Mouse (Mus musculus): ENCODE data around the gene Nol8.

The Nol8 gene

DNA sequence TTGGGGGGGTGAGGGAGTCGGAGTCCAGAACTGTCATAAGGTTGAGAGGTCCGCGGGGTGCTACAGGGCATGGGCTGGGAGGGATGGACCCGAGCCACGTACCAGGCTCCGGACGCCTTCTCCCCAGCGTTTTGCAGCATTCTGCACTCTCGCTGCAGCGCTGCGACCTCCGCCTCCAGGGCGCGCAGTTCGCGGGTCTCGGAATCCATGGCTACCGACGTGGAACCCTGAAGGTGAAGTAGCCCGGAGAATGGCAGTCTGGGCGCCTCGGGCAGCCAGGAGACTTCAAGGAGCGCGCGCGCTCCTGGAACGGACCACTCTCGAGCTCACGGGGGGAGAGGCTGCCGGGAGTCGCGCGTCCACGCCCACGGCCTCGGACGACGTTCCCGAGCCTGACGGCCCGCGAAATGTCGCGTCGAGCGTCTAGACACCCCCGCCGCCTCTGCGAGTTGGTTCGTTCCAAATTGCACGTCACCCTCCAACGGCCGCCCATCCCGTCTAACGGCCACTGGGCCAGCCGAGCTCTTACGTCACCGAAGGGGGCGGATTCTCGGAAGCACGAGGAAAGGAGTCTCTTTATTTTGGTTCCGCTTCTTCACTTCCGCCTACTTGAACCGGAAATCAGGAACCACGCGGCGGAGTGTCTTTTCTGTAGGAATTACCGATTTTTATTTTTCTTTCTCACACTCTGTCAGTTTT, at the start of gene Nol8, which contains the start of gene Cenpp:
TSS of gene Nol8 (plus strand) at position 598 of the 699 bp plus-strand sequence.
TSS of gene Cenpp (minus strand) at position 305 of the 699 bp plus-strand sequence.
- DNase-seq (ENCODE audit: low read depth), result peak; percentile 100

DNA sequence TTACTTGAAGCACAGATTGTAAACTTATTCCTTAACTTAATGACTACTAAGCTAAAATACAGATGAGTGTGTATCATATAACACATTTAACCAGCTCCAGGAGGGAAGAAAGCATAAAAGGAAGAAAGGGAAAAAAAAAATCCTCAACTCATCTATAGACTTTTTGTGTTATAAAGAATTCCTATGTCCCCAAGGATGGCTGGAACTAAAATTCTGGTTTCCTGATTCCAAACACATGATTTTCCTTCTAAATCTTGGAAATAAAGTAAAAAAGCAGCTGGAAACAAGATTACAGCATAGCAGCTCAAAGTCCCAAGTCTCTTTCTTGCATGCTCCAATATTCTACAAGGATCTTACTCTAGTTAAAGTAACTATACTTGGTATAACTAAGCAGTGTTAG, 49.3 kb upstream of the Nol8 start:
- no peak for DNase-seq (ENCODE audit: low read depth)

DNA sequence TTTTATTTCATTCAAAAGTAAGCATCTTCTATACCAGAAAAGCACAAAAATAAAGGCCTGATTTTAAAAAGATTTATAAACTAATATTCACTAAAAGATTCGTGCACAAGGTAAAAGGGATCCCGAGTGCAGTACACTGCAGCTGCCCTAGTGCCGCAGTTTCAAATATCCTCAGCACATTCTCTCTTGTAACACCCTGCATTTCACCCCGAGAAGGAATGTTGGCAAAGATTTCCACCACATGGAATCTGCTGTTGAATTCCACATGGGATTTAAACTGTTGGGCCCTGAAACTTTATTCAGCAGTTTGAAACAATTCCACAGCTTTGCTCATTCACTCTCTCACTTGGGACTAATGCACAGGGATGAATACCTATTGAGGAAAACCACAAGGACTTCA, 45.2 kb upstream of the Nol8 start, which contains the start of gene Ogn:
TSS of gene Ogn (plus strand) at position 333 of the 400 bp plus-strand sequence.
- DNase-seq (ENCODE audit: low read depth), result no peak

DNA sequence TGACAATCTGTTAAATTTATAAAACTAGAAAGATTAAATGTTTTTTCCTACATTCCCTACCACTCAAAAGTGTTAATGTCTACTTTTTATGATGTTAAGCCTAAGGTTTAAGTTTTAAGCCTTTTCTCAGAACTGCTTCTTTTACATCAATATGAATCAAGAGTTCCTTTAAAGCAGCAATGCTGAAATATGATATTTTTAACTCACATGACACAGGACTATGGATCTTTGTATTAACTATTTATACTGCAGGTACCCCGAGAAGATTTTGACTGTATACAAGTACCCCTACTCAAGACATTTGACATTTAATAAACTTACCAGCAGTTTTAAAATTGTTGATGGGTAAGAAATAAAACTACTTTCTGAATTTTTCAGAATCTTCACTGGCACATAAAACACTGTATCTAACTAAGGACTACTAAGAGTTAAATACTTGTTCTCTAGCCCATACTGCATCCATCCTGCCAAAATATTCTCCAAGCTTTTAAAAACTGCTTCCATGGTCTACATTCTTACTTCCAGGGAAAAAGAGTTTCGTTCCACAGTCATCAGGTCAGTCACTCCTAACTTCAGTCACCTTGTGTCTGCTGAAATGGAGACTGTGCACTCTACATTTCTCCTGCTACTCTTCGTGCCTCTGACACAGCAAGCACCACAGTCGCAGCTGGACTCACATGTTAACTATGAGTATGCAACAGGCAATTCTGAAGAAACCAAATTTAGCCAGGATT, 44.1 kb upstream of the Nol8 start:
- DNase-seq (ENCODE audit: low read depth), result no peak

DNA sequence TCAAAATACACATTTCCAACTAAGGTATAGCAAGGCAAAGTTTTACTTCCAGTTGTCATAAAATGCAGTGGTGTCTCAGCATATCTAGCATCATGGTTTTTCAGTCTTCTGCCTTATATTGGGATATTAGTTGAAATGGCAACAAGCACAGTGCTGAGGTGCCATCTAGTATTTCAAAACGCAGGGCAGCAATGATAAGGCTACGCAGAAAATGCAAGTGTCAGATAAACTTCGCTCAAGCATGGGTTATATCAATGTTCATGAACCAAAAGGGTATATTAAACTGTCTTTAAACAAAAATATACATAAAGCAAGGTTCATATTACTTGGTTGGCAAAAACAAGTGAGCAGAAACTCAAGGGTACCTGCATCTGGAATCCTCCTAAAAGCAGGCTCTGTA, 35.9 kb upstream of the Nol8 start:
- no peak for DNase-seq (ENCODE audit: low read depth)

DNA sequence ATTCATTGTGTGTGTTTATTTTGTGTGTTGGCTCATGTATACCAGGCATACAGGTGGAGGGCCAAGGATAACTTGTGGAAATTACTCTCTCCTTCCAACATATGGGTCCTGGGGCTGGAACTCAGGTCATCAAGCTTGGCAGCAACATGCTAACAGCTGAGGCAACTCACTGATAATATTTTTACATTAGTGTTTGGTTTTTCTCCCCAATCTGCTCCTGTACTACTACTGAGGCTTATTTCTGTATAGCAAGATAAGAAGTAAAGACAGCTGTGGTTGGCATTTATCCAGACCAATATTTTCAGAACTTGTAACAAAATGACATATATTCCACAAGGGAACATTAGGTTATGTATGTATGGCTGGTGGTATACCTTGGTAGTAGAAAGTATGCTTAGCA, 34.5 kb upstream of the Nol8 start:
- no peak for DNase-seq (ENCODE audit: low read depth)

DNA sequence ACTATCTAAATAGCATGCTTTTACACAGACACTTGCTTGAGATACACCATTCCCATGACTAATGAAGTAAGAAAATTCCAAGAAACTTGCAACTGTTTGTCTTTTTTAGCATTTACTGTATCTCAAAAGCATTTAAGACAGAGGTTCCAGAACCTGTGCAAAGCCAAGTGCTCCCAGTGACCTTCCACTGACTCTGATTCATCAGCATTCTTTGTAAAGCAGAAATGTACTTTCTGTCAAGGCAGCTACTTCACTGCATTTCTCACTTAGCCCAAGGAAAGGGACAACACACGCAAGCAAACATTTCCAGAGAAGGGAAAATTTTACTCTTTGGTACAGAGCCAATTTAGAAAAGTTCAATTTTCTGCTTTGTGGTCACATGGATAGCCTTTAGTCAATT, 29.7 kb upstream of the Nol8 start:
- DNase-seq (ENCODE audit: low read depth), result no peak

DNA sequence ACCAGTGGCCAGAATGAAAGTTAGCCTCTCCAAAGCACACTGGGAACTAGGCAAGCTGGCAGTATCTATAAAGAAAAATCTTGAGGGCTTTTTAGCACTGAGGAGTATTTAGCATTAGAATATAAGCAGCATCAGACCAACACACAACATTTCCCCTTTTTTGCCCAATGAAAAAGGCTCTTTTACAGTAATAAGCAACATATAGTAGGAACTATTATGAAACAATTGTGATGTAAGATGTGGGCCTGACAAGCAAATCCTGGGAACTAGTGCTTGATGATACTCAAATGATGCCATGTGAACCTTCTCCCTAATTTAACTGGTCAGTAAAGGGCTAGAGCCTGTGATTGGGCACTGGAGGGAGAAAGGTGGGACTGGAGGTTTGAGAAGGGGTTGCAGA, 24.7 kb upstream of the Nol8 start:
- no peak for DNase-seq (ENCODE audit: low read depth)

DNA sequence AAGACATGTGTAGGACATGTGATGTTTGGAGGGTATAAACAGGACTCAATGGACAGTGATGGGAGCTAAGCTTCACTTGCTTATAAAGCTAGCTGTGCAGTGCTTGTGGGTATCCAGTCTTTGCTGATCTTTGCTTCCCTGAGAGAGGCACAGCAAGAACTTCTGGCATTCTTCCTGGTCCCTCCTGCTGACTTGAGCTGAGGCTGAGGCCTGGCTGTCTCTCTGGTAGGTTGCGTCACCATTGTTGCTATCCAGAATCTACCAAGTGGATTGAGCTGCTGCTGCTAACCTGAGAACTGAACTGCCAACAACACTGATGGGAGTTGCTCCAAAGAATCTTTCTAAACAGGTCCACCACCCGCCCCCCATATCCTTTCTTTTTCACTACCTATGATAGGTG, 23.8 kb upstream of the Nol8 start:
- DNase-seq (ENCODE audit: low read depth), result no peak

DNA sequence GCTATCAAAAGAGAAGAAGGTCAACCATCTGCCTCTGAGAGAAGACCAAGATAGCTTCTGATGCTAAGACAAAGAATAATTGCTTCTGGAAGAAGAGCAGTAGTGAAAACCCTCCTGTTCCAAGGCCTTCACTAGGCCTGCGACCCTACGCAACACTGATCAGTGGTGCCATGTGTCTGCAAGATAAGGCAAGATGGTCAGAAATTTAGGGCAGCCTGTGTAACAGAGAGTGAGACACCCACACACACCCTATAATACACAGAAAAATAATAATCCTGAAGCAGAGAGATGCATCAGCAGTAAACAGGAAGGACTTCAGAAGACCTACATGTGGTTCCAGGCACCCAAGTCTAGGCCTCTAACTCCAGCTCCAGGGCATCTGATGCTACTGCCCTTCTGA, 12.9 kb upstream of the Nol8 start:
- no peak for DNase-seq (ENCODE audit: low read depth)

DNA sequence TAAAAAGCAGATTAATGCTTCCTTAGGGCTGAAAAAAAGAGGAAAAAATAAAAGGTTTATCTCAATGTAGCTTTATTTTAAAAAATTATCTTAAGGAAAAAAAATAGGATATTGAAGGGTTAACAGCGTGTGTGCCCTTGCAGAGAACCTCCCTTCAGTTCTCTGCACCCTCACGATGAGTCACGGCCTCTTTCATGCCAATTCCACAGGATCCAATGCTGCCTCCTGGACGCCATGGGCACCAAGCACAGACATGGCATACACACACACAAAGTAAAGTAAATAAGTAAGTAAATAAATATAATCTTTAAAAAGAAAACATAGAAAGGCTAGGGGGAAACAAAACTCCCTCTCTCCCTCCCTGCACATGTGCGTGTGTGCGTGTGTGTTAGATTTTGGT, 10.2 kb upstream of the Nol8 start:
- DNase-seq (ENCODE audit: low read depth), result no peak

DNA sequence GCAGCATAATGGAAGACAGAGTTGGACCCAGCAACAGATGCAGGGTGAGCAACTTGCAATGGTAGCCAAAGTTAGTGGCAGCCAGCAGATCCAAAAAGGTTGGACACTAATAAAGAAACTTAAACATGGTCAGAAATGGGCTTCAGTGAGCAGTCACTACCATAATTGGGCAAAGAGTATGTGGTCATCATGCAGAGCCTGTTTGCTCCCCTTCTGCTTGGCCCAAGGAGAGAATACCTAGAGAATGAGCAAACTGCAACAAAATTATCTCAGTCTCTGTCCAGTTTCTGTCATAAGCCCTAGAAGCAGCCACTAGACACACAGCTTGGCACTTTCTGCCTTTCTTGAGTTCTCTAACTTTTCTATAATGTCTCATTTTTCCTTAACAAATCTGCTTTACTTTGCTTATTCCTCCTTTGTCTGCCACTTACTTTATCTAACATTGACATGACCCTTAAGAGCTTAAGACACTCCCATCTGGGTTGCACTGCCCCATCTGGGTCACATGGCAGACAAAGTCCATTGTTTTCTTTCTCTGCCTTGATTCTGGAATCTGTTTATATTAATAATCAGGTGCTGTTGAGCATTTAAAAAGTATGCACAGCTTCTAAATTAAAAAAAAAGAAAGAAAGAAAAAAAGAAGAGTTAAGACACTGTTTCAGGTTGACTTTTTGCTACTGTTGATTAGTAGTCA, 9.1 kb upstream of the Nol8 start:
- no peak for DNase-seq (ENCODE audit: low read depth)

DNA sequence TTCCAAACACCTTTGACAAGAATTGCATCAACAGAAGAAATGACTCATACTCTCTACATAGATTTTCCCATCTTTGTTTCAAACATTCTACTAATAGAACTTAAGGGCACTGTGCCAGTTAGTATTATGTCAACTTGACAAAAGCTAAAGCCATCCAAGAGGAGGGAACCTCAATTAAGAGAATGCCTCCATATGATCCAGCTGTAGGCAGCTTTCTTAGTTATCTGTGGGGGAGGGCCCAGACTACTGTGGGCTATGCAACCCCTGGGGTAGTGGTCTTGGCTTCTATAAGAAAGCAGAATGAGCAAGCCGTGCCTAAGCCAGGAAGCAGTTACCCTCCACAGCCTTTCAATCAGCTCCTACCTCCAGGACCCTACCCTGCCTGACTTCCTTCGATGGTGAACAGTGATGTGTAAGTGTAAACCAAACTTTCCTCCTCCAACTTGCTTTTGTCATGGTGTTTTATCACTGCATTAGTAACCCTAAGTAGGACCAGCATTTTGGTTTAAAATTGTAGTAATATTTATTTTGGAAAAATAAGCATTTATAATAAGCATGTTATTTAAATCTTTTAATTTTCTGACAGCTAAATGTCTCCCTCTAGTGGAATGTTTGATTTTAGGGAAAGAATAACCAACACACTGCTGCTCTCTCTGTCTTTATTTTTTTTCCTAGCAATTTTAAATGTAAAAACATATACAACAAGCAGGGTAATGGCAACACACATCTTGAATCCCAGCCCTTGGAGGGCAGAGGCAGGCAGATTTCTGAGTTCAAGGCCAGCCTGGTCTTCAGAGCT, 7.9 kb upstream of the Nol8 start:
- DNase-seq (ENCODE audit: low read depth), result peak; percentile 78

DNA sequence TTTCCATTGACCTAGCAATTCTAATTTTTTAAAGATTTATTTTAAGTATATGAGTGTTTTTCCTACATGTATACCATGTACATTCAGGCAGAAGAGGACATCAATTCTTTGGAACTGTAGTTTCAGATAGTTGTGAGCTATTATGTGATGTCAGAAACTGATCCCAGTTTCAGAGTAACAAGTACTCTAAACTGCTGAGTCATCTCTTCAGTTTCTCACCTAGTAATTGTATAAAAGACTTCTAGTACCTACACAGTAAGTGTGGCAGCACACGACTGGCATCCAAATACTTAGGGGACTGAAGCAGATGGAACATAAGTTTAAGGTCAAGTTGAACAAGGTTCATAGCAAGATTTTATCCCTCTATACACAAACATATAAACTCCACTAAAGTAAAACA, 6.9 kb upstream of the Nol8 start:
- no peak for DNase-seq (ENCODE audit: low read depth)

DNA sequence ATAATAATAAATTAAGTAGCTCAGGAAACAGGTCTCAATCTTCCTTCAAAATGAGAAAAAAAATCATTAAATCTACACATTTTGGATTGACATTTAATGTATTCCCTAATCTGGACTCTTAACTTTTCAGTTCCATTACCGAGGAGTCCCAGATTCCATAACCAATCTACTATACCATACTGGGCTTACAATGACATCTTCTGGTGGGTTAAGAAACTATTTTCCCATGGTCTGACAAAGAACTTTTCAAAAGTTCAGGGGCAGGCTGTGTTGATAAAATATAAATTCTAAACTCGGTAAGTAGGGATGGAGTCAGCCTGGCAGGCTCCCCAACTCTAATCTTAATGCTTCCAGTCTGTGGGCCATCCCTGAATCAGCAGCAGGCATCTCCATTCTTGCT, 1.7 kb upstream of the Nol8 start:
- DNase-seq (ENCODE audit: low read depth), result no peak

DNA sequence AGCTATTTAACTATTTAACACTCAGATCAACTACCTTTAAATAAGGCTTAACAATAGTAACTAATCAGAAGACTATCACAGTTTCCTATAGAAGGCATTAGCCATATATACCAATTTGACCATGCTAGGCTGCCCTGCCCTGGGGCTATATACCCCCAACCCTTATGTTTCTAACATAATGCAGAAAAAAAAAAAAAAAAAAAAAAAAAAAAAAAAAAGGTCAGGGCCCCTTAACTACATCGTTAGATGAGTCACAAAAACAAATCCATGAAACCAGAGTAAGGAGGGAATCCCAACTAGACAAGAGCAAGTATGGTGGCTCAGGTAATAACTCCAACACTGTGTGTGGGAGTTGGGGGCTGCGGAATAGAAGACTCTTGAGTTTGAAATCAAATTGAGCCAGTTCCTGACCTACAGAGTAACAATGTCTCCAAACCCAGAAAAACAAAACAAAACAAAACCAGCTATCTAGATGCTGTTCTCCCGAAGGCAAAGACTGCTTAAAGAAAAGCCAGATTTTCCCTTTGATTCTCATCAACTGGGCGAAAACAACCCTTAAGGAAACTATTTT, 1.0 kb upstream of the Nol8 start:
- no peak for DNase-seq (ENCODE audit: low read depth)

DNA sequence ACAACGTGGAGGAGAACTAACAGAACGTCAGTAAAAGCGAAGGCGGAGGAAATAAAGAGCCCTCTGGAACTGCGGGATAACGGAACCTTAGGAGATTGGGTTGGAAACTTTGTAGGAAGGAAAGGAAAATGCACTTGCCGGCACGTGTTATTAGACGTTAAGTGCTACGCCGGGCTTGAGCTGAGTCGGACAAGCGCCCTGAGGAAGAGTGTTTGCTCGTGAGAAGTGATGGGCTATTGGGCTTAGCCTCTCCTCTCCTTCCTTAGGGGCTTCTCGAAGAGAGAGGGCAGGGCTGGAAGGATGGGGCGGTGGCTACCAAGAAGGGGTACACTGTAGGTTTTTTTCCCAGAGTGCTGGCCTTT, 283 bp downstream of the Nol8 start:
- no peak for DNase-seq (ENCODE audit: low read depth)

DNA sequence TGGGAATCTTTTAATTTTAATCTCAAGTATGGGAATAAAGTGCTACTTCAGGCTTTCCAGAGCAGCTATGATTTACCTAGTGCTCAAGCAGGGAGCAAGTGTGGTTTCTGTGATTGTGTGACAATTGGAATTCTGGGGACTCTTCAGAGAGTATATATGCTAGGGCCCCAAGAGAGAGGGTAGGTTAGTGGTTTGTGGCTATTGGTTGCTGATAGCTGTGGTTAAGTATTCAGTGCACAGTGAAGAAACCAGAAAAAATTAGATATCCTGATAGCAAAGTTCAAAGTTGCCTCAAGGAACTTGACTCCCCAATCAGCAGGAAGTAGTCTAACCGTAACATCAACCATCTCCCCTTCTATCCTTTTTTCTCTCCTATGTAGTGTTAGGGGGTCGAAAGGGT, 24.9 kb downstream of the Nol8 start:
- no peak for DNase-seq (ENCODE audit: low read depth)

DNA sequence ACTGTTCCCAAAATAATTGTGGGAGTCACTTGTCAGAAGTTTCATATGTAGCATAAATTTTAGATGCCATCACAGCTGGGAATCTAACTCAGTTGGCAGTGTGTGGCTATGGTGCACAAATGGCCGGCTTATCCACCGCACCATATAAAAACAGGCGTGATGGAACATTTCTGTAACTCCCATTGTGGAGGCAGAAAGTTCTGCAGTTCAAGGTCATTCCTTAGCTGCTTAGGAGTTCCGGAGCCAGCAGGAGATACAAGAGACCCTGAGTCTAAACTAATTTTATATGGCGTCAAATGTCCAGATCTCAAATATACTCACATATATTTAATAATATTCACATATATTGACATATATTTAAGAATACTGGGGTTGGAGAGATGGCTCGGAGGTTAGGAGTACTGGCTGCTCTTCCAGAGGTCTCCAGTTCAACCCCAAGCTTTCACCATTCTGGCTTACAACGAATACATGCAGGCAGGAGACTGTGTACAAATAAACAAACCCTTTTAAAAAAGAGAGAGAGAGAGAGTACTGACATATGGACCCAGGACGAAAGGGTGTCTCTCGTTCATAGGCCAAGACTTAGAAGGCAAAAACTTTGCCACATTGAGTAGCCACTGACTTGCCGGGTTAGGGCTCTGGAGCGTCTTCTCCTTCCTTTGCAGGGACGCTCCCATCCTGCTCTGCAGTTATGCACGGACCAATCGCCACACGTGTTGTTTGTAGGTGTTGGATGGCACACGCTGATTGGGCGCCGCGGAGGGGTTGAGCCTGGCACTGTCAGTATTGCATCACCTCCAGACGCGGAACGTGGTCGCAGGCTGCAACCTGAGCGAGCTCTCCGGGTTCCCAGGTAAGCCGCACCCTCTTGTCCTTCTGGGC, 28.7 kb downstream of the Nol8 start, which contains the start of gene Iars:
TSS of gene Iars (plus strand) at position 750 of the 882 bp plus-strand sequence.
- DNase-seq (ENCODE audit: low read depth), result peak; percentile 99

DNA sequence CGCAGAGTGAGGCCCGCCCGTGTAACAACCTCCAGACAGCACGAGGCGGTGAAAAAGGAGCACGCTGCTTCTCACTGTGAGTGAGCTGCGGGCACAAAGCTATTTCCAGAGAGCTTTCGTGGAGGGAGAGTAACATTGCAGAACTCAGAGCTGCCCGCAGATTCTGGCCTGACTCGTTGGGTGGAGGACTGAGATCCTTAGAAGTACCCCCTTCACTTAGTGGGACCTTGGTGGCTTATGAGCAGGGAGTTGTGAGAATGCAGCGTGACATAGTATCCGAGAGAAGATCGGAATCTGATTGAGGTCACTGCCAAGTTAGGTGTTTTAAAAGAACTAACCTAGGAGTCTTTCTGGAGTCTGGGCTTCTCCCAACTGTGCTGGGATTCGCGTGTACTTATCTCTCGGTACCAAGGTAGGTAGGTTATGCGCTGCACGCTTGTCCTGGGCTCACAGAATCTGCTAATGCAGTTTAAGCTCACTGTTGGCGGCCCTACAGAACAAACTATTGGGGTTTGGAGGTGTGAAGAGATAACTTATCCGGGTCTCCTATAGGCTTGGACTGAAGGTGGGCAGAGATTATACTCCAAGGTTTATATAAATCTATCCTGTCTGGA, 29.5 kb downstream of the Nol8 start:
- DNase-seq (ENCODE audit: low read depth), result no peak
